Mouse (Mus musculus): ENCODE data around the gene Ccdc32.

- TF ChIP-seq CTCF (IDR thresholded peaks at IDR 0.05; ENCODE audit: insufficient read depth, low read depth, low read length) (no peak), POLR2A (IDR thresholded peaks at IDR 0.05; ENCODE audit: insufficient read depth, low read depth, low read length) (no peak)
Observed at GRCm38 (mm10) chr2:118975855-118976254, 53.3 kb downstream of the Ccdc32 start.
